Mouse (Mus musculus): ENCODE data around the gene Grsf1. TPM values are rescaled to one million over a fixed set of nuclear protein-coding genes. Genes with fewer than 3 reads are reported as not detected.

Grsf1 gene
- polyA plus RNA-seq, 1 experiment from 2014 or later = 62.1 TPM

GRCm38 (mm10) chr5:88616988-88617387 is 59.0 kb downstream of the Grsf1 start:
- no peak overlapping the region for H3K27ac ChIP-seq (ENCODE audit: low read depth, low read length)
- WGBS = 94% methylated on average over 4 of the region's 4 CpGs
- no peak overlapping the region for H3K9ac ChIP-seq (replicated peaks; ENCODE audit: low read depth, low read length)
- no peak overlapping the region for H3K4me2 ChIP-seq (ENCODE audit: low read depth, low read length)
- no peaks in the 10 kb centered on the region for H3K9me3 ChIP-seq (ENCODE audit: control insufficient read depth, low read length)
- peaks cover 45% of the 10 kb centered on the region for H3K36me3 ChIP-seq (ENCODE audit: control insufficient read depth, insufficient read depth, low read length)
- ATAC-seq (ENCODE audit: low read depth) = no peak
- no peaks in the 10 kb centered on the region for H3K4me1 ChIP-seq (ENCODE audit: control insufficient read depth, insufficient read depth, low read length)
- no peak overlapping the region for H3K4me3 ChIP-seq (ENCODE audit: low read depth, low read length)
- H3K27me3 ChIP-seq (ENCODE audit: control insufficient read depth, insufficient read depth, low read length) = no peaks in the 10 kb centered on the region

- Histone ChIP-seq H3K9me3 (ENCODE audit: control insufficient read depth, low read length) (no peaks in the 10 kb centered on the region), H3K27ac (ENCODE audit: low read depth, low read length) (no peak overlapping the region), H3K4me1 (ENCODE audit: control insufficient read depth, insufficient read depth, low read length) (no peaks in the 10 kb centered on the region), H3K4me2 (ENCODE audit: low read depth, low read length) (no peak overlapping the region), H3K4me3 (ENCODE audit: low read depth, low read length) (no peak overlapping the region), H3K27me3 (ENCODE audit: control insufficient read depth, insufficient read depth, low read length) (no peaks in the 10 kb centered on the region), H3K9ac (replicated peaks; ENCODE audit: low read depth, low read length) (no peak overlapping the region), H3K36me3 (ENCODE audit: control insufficient read depth, insufficient read depth, low read length) (peaks cover 30% of the 10 kb centered on the region)
- no peak for ATAC-seq (ENCODE audit: low read depth)
- 100% methylated on average over 1 of the region's 1 CpGs for WGBS
Measured at GRCm38 (mm10) chr5:88614129-88614528, 61.8 kb downstream of the Grsf1 start.

Other genes with a start within 250 kb of the Grsf1 start
- gene Ambn, start 220.2 kb downstream of the Grsf1 start, polyA plus RNA-seq (2014; fragmentation: Nextera tagmentation; extraction: Ambion mirVana) = not detected in 2 replicates
- not detected in 2 replicates for gene Enam, start 188.2 kb downstream of the Grsf1 start, polyA plus RNA-seq (2014; fragmentation: Nextera tagmentation; extraction: Ambion mirVana)
- 0.23 and 0.63 TPM in 2 replicates for gene Jchain, start 148.3 kb downstream of the Grsf1 start, polyA plus RNA-seq (2014; fragmentation: Nextera tagmentation; extraction: Ambion mirVana)
- 43.5 and 47.2 TPM in 2 replicates for gene Utp3, start 121.7 kb downstream of the Grsf1 start, polyA plus RNA-seq (2014; fragmentation: Nextera tagmentation; extraction: Ambion mirVana)
- gene Rufy3, start 111.1 kb downstream of the Grsf1 start, polyA plus RNA-seq (2014; fragmentation: Nextera tagmentation; extraction: Ambion mirVana) = 300 and 310 TPM in 2 replicates
- gene Mob1b, start 44.7 kb upstream of the Grsf1 start, polyA plus RNA-seq (2014; fragmentation: Nextera tagmentation; extraction: Ambion mirVana) = 14.9 and 15.2 TPM in 2 replicates
- 44.0 and 53.6 TPM in 2 replicates for gene Dck, start 88.8 kb upstream of the Grsf1 start, polyA plus RNA-seq (2014; fragmentation: Nextera tagmentation; extraction: Ambion mirVana)
- 10.9 and 15.8 TPM in 2 replicates for gene Slc4a4, start 210.6 kb upstream of the Grsf1 start, polyA plus RNA-seq (2014; fragmentation: Nextera tagmentation; extraction: Ambion mirVana)

All from neural tube, embryonic 14.5 days (tissue).